Mouse (Mus musculus): ENCODE measurements at regions not wholly inside any gene's neighbourhood (a gene's known extent, or its start where the extent isn't known, plus 50 kb on each side); places are given as distances from the start of the nearest gene placed in this dataset.

DNA sequence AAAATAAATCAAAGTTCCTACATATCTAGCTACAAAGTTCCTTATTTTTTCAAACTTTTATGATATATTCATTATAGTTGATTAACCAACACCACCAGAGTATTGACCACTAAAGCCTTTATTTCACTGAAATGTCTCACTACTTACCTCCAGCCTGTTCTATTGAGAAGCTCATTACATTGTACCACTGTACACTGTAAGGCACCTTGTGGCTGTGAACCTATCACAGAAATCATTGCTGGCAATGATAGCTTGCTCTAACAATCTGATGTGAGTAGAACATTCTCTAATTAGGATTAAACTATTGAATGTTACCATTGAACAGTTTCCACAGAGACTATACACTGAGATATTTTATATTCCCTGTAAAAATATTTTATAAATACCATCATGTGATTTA, 367.2 kb upstream of the Siglech start:
- DNase-seq (ENCODE audit: low read depth, low spot score), result no peak

DNA sequence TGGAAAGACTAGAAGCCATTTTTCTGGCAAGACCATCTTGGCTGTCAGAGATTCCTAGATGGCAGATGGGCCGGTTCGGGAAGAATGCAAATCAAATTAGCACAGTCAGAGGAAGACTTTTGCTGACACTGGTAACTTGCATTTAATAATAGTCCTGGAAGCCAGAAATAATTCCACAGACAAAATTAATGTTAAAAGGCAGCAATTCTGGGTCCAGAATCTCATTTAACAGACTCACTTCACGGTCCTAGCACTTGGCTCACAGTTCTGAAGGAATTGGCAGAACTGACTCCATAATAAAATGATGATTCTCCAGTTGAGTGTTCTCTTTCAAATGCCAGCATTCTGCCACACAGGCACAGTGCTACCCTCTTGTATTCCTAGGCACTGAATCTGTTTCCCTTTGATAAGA, 366.7 kb upstream of the Siglech start:
- peak; percentile 17 for DNase-seq (ENCODE audit: low read depth, low spot score)

DNA sequence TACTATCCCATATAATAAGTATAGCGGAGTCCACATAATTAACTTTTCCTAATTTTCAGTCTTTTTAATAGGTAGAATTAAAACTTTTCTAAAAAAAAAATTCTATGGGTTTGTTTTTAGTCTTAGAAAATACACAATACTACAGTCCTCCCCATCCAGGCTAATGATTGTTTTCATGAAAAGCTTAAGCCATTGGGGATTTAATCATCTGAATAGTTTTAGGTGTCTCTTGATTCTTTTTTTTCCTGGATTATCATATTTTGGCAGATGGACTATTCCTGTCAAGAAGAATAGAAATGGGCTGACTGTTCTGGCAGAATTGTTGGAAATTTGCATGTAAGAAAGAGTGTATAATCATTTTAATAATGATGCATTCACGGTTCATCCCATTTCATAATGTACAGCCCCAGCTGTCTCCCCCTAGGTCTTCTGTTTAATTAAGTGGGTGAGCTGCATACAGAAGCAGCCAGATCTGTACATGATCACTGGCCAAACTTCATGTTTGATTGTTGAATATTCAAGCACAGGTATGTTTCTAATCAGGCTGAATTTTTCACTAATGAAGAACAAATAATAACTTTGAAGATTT, 320.6 kb upstream of the Siglech start:
- no peak for DNase-seq (ENCODE audit: low read depth, low spot score)
